8 mouse cellular contexts compared by ENCODE assay signal in the genomic region with DNA sequence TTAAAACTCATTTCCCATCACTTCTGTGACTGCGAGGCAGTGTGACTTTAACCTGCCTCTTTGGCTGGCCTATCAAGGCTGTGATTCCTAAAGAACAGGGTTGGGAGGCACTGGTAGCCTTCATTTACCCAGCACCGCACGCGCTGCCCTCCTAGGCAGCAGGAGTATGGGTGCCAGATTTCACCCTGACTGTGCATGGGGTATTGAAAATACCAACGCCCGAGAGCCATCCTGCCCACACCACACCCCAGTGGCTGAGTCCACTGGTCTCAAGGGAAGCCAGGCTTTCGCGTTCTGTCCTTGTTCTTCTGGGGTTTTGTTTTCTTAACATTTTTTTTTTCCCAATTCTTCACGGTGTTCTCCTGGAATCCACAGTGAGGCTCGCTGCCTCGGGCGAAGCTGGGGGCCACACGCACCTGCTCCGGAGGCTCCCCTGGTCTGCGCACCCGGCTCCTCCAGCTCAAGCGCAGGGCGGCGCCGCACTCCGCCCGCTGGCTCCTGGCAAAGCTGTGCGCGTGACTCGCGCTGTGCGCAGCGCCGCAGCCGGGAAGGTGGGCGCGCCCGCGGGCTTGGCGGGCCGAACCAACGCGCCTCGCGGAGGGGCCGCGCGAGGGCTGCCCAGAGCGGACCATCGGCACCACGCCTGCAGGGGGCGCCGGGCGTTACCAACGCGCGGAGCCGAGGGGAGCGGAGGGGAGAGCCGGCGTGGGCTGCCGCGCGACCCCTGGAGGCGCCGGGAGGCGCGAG. TPM values are rescaled to one million over a fixed set of nuclear protein-coding genes. Genes with fewer than 3 reads are reported as not detected.
DNase-seq lines count a peak whose midpoint lies in the region; ATAC-seq and TF ChIP-seq lines count a peak whose summit lies in the region.

Gene Rusc2 (plus strand): TSS at position 572 of the 747 bp plus-strand sequence.

- peak; percentile 45; the same call in 1 of the 2 replicates for TF ChIP-seq CTCF in brain, embryonic 14.5 days (IDR thresholded peaks at IDR 0.05; ENCODE audit: borderline replicate concordance, extremely low read depth, insufficient read depth, insufficient read length)
- TF ChIP-seq CTCF in stomach, postnatal 0 days (IDR thresholded peaks at IDR 0.05; ENCODE audit: low read depth), result peak; percentile 72

- peaks cover 18% of the 10 kb centered on the region for H3K4me1 ChIP-seq in forebrain, embryonic 12.5 days
- peaks cover 20% of the 10 kb centered on the region for H3K4me1 ChIP-seq in heart, embryonic 15.5 days (replicated peaks)
- H3K4me1 ChIP-seq in liver, embryonic 13.5 days (replicated peaks), result peaks cover 8% of the 10 kb centered on the region
- H3K4me1 ChIP-seq in stomach, postnatal 0 days (replicated peaks; ENCODE audit: control insufficient read depth, insufficient read depth), result peaks cover 7% of the 10 kb centered on the region; the same call in 1 of the 2 replicates

- peak within 1 kb of the TSS; percentile 59 for H3K4me3 ChIP-seq in forebrain, embryonic 12.5 days (replicated peaks)
- H3K4me3 ChIP-seq in heart, embryonic 15.5 days, result peak within 1 kb of the TSS; percentile 93
- peak within 1 kb of the TSS; percentile 57 for H3K4me3 ChIP-seq in liver, embryonic 13.5 days (replicated peaks)
- H3K4me3 ChIP-seq in stomach, postnatal 0 days (ENCODE audit: low read depth, low read length), result peak within 1 kb of the TSS; percentile 76

- peak within 1 kb of the TSS; percentile 66 for H3K9ac ChIP-seq in forebrain, embryonic 12.5 days
- H3K9ac ChIP-seq in heart, embryonic 15.5 days, result peak within 1 kb of the TSS; percentile 93
- peak within 1 kb of the TSS; percentile 55 for H3K9ac ChIP-seq in liver, embryonic 13.5 days
- H3K9ac ChIP-seq in stomach, postnatal 0 days (ENCODE audit: low read length), result peak within 1 kb of the TSS; percentile 93

- peak within 1 kb of the TSS; percentile 47 for H3K27ac ChIP-seq in forebrain, embryonic 12.5 days
- peak within 1 kb of the TSS; percentile 85 for H3K27ac ChIP-seq in heart, embryonic 15.5 days
- H3K27ac ChIP-seq in liver, embryonic 13.5 days, result no peak within 1 kb of the TSS
- peak within 1 kb of the TSS; percentile 95 for H3K27ac ChIP-seq in stomach, postnatal 0 days (replicated peaks)

- ATAC-seq in forebrain, embryonic 12.5 days (ENCODE audit: low FRiP score), result peak; percentile 94
- ATAC-seq in heart, embryonic 15.5 days (replicated peaks; ENCODE audit: insufficient number of reproducible peaks, insufficient read depth, low FRiP score, low read depth), result peak; percentile 95
- peak; percentile 59; the same call in 1 of the 2 replicates for ATAC-seq in liver, embryonic 13.5 days (ENCODE audit: low read depth)
- peak; percentile 98 for ATAC-seq in stomach, postnatal 0 days (ENCODE audit: low FRiP score, low TSS enrichment)

- peak within 1 kb of the TSS; percentile 67 for H3K4me2 ChIP-seq in forebrain, embryonic 12.5 days
- H3K4me2 ChIP-seq in heart, embryonic 15.5 days, result peak within 1 kb of the TSS; percentile 82
- H3K4me2 ChIP-seq in liver, embryonic 13.5 days, result peak within 1 kb of the TSS; percentile 71
- H3K4me2 ChIP-seq in stomach, postnatal 0 days (replicated peaks; ENCODE audit: low read depth), result peak within 1 kb of the TSS; percentile 77

- no peaks in the 10 kb centered on the region for H3K36me3 ChIP-seq in forebrain, embryonic 12.5 days (replicated peaks)
- 0 out of 2 replicates have a peak, but pooled peaks cover 3% of the 10 kb centered on the region for H3K36me3 ChIP-seq in heart, embryonic 15.5 days
- H3K36me3 ChIP-seq in liver, embryonic 13.5 days, result no peaks in the 10 kb centered on the region
- no peaks in the 10 kb centered on the region for H3K36me3 ChIP-seq in stomach, postnatal 0 days (ENCODE audit: control insufficient read depth, insufficient read depth, low read length)

- H3K9me3 ChIP-seq in forebrain, embryonic 12.5 days, result no peaks in the 10 kb centered on the region
- no peaks in the 10 kb centered on the region for H3K9me3 ChIP-seq in heart, embryonic 15.5 days (replicated peaks)
- H3K9me3 ChIP-seq in liver, embryonic 13.5 days (replicated peaks), result no peaks in the 10 kb centered on the region
- no peaks in the 10 kb centered on the region for H3K9me3 ChIP-seq in stomach, postnatal 0 days (ENCODE audit: control insufficient read depth, low read length)

- peaks cover 12% of the 10 kb centered on the region for H3K27me3 ChIP-seq in forebrain, embryonic 12.5 days
- H3K27me3 ChIP-seq in heart, embryonic 15.5 days, result no peaks in the 10 kb centered on the region
- H3K27me3 ChIP-seq in liver, embryonic 13.5 days, result peaks cover 31% of the 10 kb centered on the region
- no peaks in the 10 kb centered on the region for H3K27me3 ChIP-seq in stomach, postnatal 0 days (ENCODE audit: control insufficient read depth, insufficient read depth, low read length)

- peak; percentile 44 for DNase-seq in 416B (ENCODE audit: low read depth)
- peak; percentile 96 for DNase-seq in brain, embryonic 14.5 days (ENCODE audit: low read depth)
- peak; percentile 92 to 95 for DNase-seq in kidney, postnatal 25 days
- DNase-seq in liver, embryonic 13.5 days, result peak; percentile 8
- peak; percentile 8 for DNase-seq in naive thymus-derived CD4-positive, alpha-beta T cell, adult 2 months (ENCODE audit: low read depth)
- peak; percentile 93 for DNase-seq in stomach, postnatal 0 days (ENCODE audit: low spot score)

- no peak for TF ChIP-seq EP300 in stomach, postnatal 0 days (optimal IDR thresholded peaks at IDR 0.05)

- TF ChIP-seq POLR2A in brain, embryonic 14.5 days (IDR thresholded peaks at IDR 0.05; ENCODE audit: borderline replicate concordance, extremely low read depth, insufficient read depth, insufficient read length, poor library complexity, severe bottlenecking), result peak; percentile 89

- 1% methylated on average over 60 of the region's 63 CpGs for WGBS in forebrain, embryonic 12.5 days
- under 1% methylated on average over 60 of the region's 63 CpGs for WGBS in heart, embryonic 15.5 days
- 2% methylated on average over 61 of the region's 63 CpGs for WGBS in liver, embryonic 13.5 days (ENCODE audit: insufficient replicate concordance)
- WGBS in stomach, postnatal 0 days, result under 1% methylated on average over 49 of the region's 63 CpGs

RNA-seq across cellular contexts. Expression of gene Rusc2, which starts in this region (rescaled TPM):
- 49.8 and 124 TPM in 2 replicates for polyA plus RNA-seq in brain, embryonic 14.5 days (2012; rRNA removed)
- 37.6 and 44.9 TPM in 2 replicates for polyA plus RNA-seq in forebrain, embryonic 12.5 days (2016; fragmentation: Nextera tagmentation; extraction: Ambion mirVana)
- 14.7 and 17.2 TPM in 2 replicates for polyA plus RNA-seq in heart, embryonic 15.5 days (2015; fragmentation: Nextera tagmentation; extraction: Ambion mirVana)
- 0.75 and 0.82 TPM in 2 replicates for polyA plus RNA-seq in liver, embryonic 13.5 days (2015; fragmentation: Nextera tagmentation; extraction: Ambion mirVana)
- 10.7 and 11.5 TPM in 2 replicates for polyA plus RNA-seq in stomach, postnatal 0 days (2015; fragmentation: Nextera tagmentation; extraction: Ambion mirVana)

Comparison
In these comparisons a context has a peak if more than half of its experiments do, and no peak if none do; other contexts are left out.
1. Peak in DNase-seq, ATAC-seq, H3K4me3 ChIP-seq, H3K9ac ChIP-seq and H3K4me2 ChIP-seq in liver, embryonic 13.5 days; RNA of the gene not detected or under 1 TPM.
2. DNase-seq: peak in every context shown above with its lines; median percentile 96 in brain, embryonic 14.5 days; 94 in kidney, postnatal 25 days; 93 in stomach, postnatal 0 days; 44 in 416B; 8 in liver, embryonic 13.5 days; 8 in naive thymus-derived CD4-positive, alpha-beta T cell, adult 2 months.